Mouse (Mus musculus): ENCODE measurements at regions not wholly inside any gene's neighbourhood (a gene's known extent, or its start where the extent isn't known, plus 50 kb on each side); places are given as distances from the start of the nearest gene placed in this dataset.

GRCm38 (mm10) chr1:62907243-62907642 lies 204.2 kb downstream of the Nrp2 start:
- ATAC-seq (ENCODE audit: insufficient number of reproducible peaks, low FRiP score, low TSS enrichment, low read depth): no peak
- Histone ChIP-seq H3K36me3 (no peaks in the 10 kb centered on the region), H3K9ac (no peak overlapping the region), H3K27ac (no peak overlapping the region), H3K4me2 (no peak overlapping the region), H3K4me3 (no peak overlapping the region), H3K27me3 (no peaks in the 10 kb centered on the region), H3K9me3 (no peaks in the 10 kb centered on the region), H3K4me1 (peaks cover 16% of the 10 kb centered on the region)
- WGBS: 86% methylated on average over 10 of the region's 10 CpGs

All from limb, embryonic 15.5 days (tissue).